Mouse (Mus musculus): ENCODE data around the gene Gm6890. TPM values are rescaled to one million over a fixed set of nuclear protein-coding genes. Genes with fewer than 3 reads are reported as not detected.
"Not testable (repeated sequence)": the region's sequence is repeated elsewhere in the genome, so short reads cannot be mapped to it uniquely, and the experiment has no call there.

Gene Gm6890
- not detected in 2 replicates for polyA plus RNA-seq (2012; rRNA removed)

- not testable (repeated sequence) for H3K27ac ChIP-seq (ENCODE audit: insufficient read depth, low read length); H3K4me3 ChIP-seq (ENCODE audit: insufficient read depth, low read length); H3K4me1 ChIP-seq (ENCODE audit: control insufficient read depth, insufficient read depth, low read length)
Measured at GRCm38 (mm10) chrX:74740627-74741026, at the start of gene Gm6890. TSS of gene Gm6890 (plus strand) at chrX:74740927.

- H3K4me3 ChIP-seq (ENCODE audit: insufficient read depth, low read length); H3K4me1 ChIP-seq (ENCODE audit: control insufficient read depth, insufficient read depth, low read length); H3K27ac ChIP-seq (ENCODE audit: insufficient read depth, low read length): not testable (repeated sequence)
Measured at GRCm38 (mm10) chrX:74726195-74726594, 14.5 kb upstream of the Gm6890 start.

- H3K27ac ChIP-seq (ENCODE audit: insufficient read depth, low read length); H3K4me1 ChIP-seq (ENCODE audit: control insufficient read depth, insufficient read depth, low read length); H3K4me3 ChIP-seq (ENCODE audit: insufficient read depth, low read length): not testable (repeated sequence)
Measured at GRCm38 (mm10) chrX:74770715-74771114, 30.0 kb downstream of the Gm6890 start.

Other genes with a start within 250 kb of the Gm6890 start
- gene Olfr1326-ps1, start 166.0 kb upstream of the Gm6890 start, polyA plus RNA-seq (2012; rRNA removed): not detected in 2 replicates
- gene Olfr1325, start 148.2 kb upstream of the Gm6890 start, polyA plus RNA-seq (2012; rRNA removed): not detected in 2 replicates
- gene Gm5640, start 95.3 kb upstream of the Gm6890 start, polyA plus RNA-seq (2012; rRNA removed): 0.04 and 0.06 TPM in 2 replicates
- 0.04 and 0.09 TPM in 2 replicates for gene Gm5936, start 96.3 kb downstream of the Gm6890 start, polyA plus RNA-seq (2012; rRNA removed)